Mouse (Mus musculus): ENCODE data around the gene Acoxl.

DNA sequence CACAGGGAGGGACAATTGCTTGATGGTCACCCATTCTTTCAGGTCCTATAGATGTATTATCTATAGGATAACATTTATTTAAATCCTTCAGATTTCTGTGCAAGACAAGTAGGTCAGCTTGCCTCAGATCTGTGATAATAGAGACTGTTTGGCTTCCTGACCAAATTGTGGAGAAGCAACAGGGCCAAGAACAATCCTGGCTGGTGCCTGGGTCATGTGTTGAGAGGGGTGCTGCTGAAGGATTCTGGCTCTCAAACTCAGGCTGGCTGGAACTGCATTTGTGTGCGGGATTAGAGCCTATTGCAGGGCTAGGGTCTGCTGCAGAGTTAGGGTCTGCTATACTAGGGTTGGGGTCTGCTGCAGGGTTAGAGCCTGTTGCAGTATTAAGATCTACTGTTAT lies 153.0 kb downstream of the Acoxl start:
- TF ChIP-seq POLR2A (IDR thresholded peaks at IDR 0.05; ENCODE audit: borderline replicate concordance, control insufficient read depth, low read depth, low read length) (no peak), CTCF (IDR thresholded peaks at IDR 0.05; ENCODE audit: control insufficient read depth, insufficient read depth, low read length) (no peak)
